Mouse (Mus musculus): ENCODE results near the gene Ghrl.

GRCm38 (mm10) chr6:113742321-113742720 is 22.6 kb upstream of the Ghrl start:
- no peak for TF ChIP-seq CTCF (IDR thresholded peaks at IDR 0.05; ENCODE audit: extremely low read depth, insufficient read depth, insufficient read length, insufficient replicate concordance)
- TF ChIP-seq POLR2A (IDR thresholded peaks at IDR 0.05; ENCODE audit: low read depth, low read length) = no peak
